15 mouse cellular contexts compared by ENCODE assay signal in genomic region chr1:58736968-58737367, GRCm38 (mm10). TPM values are rescaled to one million over a fixed set of nuclear protein-coding genes. Genes with fewer than 3 reads are reported as not detected.
DNase-seq lines count a peak whose midpoint lies in the region; ATAC-seq and TF ChIP-seq lines count a peak whose summit lies in the region.
"Had no signal": no experiment of that assay in that cellular context is flagged by ENCODE, and none has a peak within 500 bp of the region (broad histone marks: within the 10 kb centered on the region; RNA-seq: fewer than 3 reads in every experiment).

No protein-coding gene starts in this region.

- ATAC-seq in activated CD4-positive, CD25-positive, alpha-beta regulatory T cell, adult 4 months, result no peak
- ATAC-seq: intestine, embryonic 16.5 days had no signal

- no peaks in the 10 kb centered on the region for H3K9me3 ChIP-seq in ES-E14 (ENCODE audit: control insufficient read depth, insufficient read depth, low read depth, low read length)
- H3K9me3 ChIP-seq: heart, embryonic 10.5 days had no signal

- peak overlapping the region; percentile 13 to 40; a peak in 3 of 4 replicates for H3K4me3 ChIP-seq in ES-E14 (ENCODE audit: insufficient read depth in 1 of 2, low read depth in 1 of 2, low read length in 2 of 2, poor library complexity in 1 of 2, severe bottlenecking in 1 of 2)
- H3K4me3 ChIP-seq in layer of hippocampus, adult 2 months, result no peak overlapping the region
- H3K4me3 ChIP-seq: heart, embryonic 10.5 days; myocyte had no signal

- H3K27ac ChIP-seq in ES-E14 (ENCODE audit: insufficient read depth, low read depth, low read length, poor library complexity, severe bottlenecking), result no peak overlapping the region
- H3K27ac ChIP-seq in layer of hippocampus, adult 2 months, result peak overlapping the region; percentile 91
- H3K27ac ChIP-seq: heart, embryonic 10.5 days had no signal

- H3K4me1 ChIP-seq in ES-E14 (ENCODE audit: control insufficient read depth in 2 of 2, insufficient read depth in 2 of 2, low read length in 2 of 2, poor library complexity in 1 of 2), result 0 out of 4 replicates have a peak, but pooled peaks cover 0 to 2% of the 10 kb centered on the region in 2 experiments
- H3K4me1 ChIP-seq: heart, embryonic 10.5 days had no signal

- H3K36me3 ChIP-seq in ES-E14 (ENCODE audit: control insufficient read depth, insufficient read depth, low read length, poor library complexity, severe bottlenecking), result no peaks in the 10 kb centered on the region

- no peak for TF ChIP-seq CTCF in layer of hippocampus, adult 2 months (conservative IDR thresholded peaks at IDR 0.05)

- in situ Hi-C loops in ES-E14 (cut with MboI; ENCODE audit: low sequenced_read_pairs in 2 of 2, unreplicated experiment in 2 of 2), result no loop called here

- peak overlapping the region; percentile 21; the same call in 1 of the 2 replicates for H3K9ac ChIP-seq in ES-E14 (ENCODE audit: insufficient read depth, low read depth, low read length, poor library complexity, severe bottlenecking)

- DNase-seq in ES-E14 (ENCODE audit: low read depth, low spot score), result no peak
- DNase-seq in ZHBTc4 (ENCODE audit: low read depth, low spot score), result peak; percentile 38
- DNase-seq in layer of hippocampus, adult 2 months (ENCODE audit: low spot score in 2 of 2), result peak; percentile 59 to 74
- peak; percentile 71 to 83 for DNase-seq in left cerebral cortex, postnatal 36 days (ENCODE audit: low spot score in 2 of 2)
- DNase-seq in ovary, adult 18-20 months (ENCODE audit: low spot score), result no peak
- no peak for DNase-seq in kidney, postnatal 36 days
- DNase-seq: cerebellum, adult 9-11 months had no signal

- intact Hi-C loops in left cerebral cortex, postnatal 36 days (cut with DNase I), result no loop called here

TF ChIP-seq in ES-E14, 5 proteins besides CTCF, POLR2A, EP300 and RAD21:
- no peak for TF ChIP-seq MAFK (IDR thresholded peaks at IDR 0.05; ENCODE audit: insufficient read depth, low read depth, low read length)
- TF ChIP-seq ZC3H11A (IDR thresholded peaks at IDR 0.05; ENCODE audit: borderline replicate concordance, low read depth, low read length), result no peak
- no peak for TF ChIP-seq HCFC1 (IDR thresholded peaks at IDR 0.05; ENCODE audit: borderline replicate concordance, insufficient read depth, low read length)
- no peak for TF ChIP-seq ZNF384 (IDR thresholded peaks at IDR 0.05; ENCODE audit: low read depth, low read length)
- no peak for TF ChIP-seq CHD2 (IDR thresholded peaks at IDR 0.05; ENCODE audit: low read depth, low read length)

RNA-seq across cellular contexts. Expression of gene Cflar, which starts 25.7 kb away (rescaled TPM):
- 12.9 and 16.4 TPM in 2 replicates for total RNA-seq in ES-E14 (2012; rRNA removed)
- total RNA-seq in layer of hippocampus, adult 2 months (2021), result 10 to 100 TPM; 32.9 to 35.2 TPM
- 10 to 100 TPM; 24.0 to 34.6 TPM for total RNA-seq in left cerebral cortex, postnatal 36 days (2021)
- polyA plus RNA-seq in activated CD4-positive, CD25-positive, alpha-beta regulatory T cell, adult 4 months (2017; shearing (Covaris generic)), result 100 to 1,000 TPM; 172 to 177 TPM

RNA-seq across cellular contexts. Expression of gene Als2cr12, which starts 41.2 kb away (rescaled TPM):
- total RNA-seq in ES-E14 (2012; rRNA removed), result 0.22 TPM in 1 of 2 replicates, not detected in the other
- total RNA-seq in layer of hippocampus, adult 2 months (2021), result not detected
- not detected for total RNA-seq in left cerebral cortex, postnatal 36 days (2021)
- polyA plus RNA-seq in activated CD4-positive, CD25-positive, alpha-beta regulatory T cell, adult 4 months (2017; shearing (Covaris generic)), result not detected
- total RNA-seq: hematopoietic stem cell, adult 5-6 weeks had no signal
- polyA plus RNA-seq: embryonic facial prominence, embryonic 11.5 days; heart, embryonic 10.5 days; liver, adult 2 months; lung, embryonic 16.5 days had no signal

RNA-seq across cellular contexts. Expression of gene Casp8, which starts 58.2 kb away (rescaled TPM):
- total RNA-seq in ES-E14 (2012; rRNA removed), result 1.6 and 2.5 TPM in 2 replicates
- 1 to 10 TPM; 1.9 to 2.1 TPM for total RNA-seq in layer of hippocampus, adult 2 months (2021)
- total RNA-seq in left cerebral cortex, postnatal 36 days (2021), result 1 to 10 TPM; 2.5 to 2.6 TPM
- 100 to 1,000 TPM; 182 to 204 TPM for polyA plus RNA-seq in activated CD4-positive, CD25-positive, alpha-beta regulatory T cell, adult 4 months (2017; shearing (Covaris generic))

Comparison
In these comparisons a context has a peak if more than half of its experiments do, and no peak if none do; other contexts are left out.
1. DNase-seq: peak in ZHBTc4 (single experiment), layer of hippocampus, adult 2 months (2 of 2) and left cerebral cortex, postnatal 36 days (2 of 2); none in ES-E14 (single experiment), ovary, adult 18-20 months (single experiment) and kidney, postnatal 36 days (0 of 2).